Mouse (Mus musculus): ENCODE results near the gene Bmp7.

Gene Bmp7

DNA sequence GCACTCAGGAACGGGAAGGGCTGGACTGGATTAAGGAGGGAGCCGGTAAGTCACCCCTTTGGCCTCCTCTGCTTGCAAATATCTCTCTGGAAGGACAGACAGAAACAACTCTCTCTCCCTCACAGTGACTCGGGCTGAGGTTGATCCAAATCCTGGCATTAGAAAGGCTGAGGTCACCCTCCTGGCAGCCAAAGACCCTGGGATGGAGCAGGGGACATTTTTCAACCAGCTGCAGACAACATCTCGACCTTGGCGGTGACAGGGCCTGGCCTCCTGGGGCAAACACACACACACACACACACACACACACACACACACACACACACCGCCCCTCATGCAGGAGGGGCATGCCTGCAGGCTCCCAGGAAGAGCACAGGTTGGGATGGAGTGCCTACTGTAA lies 29.0 kb downstream of the Bmp7 start:
- DNase-seq (ENCODE audit: low read depth, low spot score) = no peak

DNA sequence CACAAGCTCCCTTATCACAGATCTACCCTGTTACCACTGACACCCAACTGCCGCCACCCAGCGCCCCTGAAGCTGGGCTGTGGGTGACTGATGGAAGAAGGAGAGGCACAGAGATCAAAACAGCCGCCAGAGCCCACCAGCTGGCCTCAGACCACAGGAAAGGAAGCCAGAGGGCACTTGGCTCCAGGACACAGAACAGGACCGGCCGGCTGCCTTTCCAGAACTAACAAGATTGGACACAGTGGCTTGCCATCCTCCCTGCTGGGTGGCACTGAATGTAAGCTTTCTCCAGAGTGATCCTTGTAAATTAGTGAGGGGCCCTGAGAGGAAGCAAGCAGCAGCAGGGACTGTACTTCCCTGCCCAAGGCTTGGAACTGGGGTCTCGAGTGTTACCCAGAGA lies 30.7 kb downstream of the Bmp7 start:
- DNase-seq (ENCODE audit: low read depth, low spot score) = no peak

GRCm38 (mm10) chr2:172906146-172906545 lies 34.0 kb downstream of the Bmp7 start:
- no peak for DNase-seq (ENCODE audit: low read depth, low spot score)

GRCm38 (mm10) chr2:172905057-172905456 lies 35.1 kb downstream of the Bmp7 start:
- no peak for DNase-seq (ENCODE audit: low read depth, low spot score)

DNA sequence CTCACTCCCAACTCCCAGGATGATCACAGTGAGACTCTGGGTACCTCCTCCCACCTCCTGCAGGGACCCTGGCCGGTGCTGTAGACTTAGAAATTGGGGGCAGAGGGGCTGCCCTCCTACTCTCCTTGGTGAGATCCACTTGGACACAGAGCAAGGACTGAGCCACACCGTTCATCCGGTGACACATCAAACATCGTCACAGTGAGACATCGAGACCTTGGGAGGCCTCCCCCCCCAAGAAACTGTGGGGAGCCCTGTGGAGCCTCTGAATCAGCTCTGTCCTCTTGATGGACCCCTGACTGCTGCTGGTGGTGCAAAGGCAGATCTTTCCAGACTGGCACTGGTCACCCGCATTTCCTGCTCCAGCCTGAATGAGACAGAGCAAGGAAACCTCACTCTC lies 35.5 kb downstream of the Bmp7 start:
- DNase-seq (ENCODE audit: low read depth, low spot score) = no peak

DNA sequence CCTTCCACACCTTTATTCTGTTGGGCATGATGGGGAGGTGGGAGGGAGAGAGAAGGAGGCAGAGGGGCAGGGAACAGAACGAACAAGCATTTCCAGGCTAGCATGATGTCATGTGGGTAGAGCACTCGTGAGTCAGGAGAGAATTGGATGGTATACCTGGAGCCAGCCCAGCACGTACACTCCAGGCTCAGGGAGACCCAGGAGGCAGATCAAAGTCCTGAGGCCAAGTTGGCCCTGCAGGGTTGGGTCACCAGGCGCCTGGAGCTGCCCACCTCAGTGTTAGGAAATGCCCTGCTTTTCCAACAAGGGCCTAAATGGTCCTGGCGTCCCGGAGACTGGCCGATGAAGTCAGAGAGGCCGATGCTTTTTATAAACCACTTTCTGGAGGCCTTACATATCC lies 36.6 kb downstream of the Bmp7 start:
- no peak for DNase-seq (ENCODE audit: low read depth, low spot score)

GRCm38 (mm10) chr2:172900954-172901701 lies 39.0 kb downstream of the Bmp7 start:
- no peak for DNase-seq (ENCODE audit: low read depth, low spot score)

- no peak for DNase-seq (ENCODE audit: low read depth, low spot score)
These were observed 50.2 kb downstream of the Bmp7 start for GRCm38 (mm10) chr2:172889756-172890443.

DNA sequence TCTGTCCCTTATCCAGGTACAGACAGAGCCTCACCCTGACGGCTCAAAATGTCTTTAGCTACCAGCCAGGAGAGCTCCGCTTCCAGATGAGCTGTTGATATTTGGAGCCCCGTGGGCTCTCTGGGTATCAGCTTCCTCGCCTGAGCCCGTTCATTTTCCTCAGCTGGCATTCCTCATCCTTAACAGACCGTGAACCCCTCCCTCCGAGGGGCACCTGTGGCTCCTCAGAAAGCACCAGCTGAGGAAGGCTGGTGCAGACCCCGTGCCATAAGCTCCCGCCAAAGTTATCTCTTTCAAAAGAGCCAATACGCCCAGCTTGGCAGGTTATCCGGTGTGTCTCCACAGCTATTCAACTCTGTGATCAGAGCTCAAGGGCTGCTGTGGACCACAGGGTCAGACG lies 50.9 kb downstream of the Bmp7 start:
- no peak for DNase-seq (ENCODE audit: low read depth, low spot score)

- no peak for DNase-seq (ENCODE audit: low read depth, low spot score)
These were observed 52.0 kb downstream of the Bmp7 start for GRCm38 (mm10) chr2:172888147-172888546.

DNA sequence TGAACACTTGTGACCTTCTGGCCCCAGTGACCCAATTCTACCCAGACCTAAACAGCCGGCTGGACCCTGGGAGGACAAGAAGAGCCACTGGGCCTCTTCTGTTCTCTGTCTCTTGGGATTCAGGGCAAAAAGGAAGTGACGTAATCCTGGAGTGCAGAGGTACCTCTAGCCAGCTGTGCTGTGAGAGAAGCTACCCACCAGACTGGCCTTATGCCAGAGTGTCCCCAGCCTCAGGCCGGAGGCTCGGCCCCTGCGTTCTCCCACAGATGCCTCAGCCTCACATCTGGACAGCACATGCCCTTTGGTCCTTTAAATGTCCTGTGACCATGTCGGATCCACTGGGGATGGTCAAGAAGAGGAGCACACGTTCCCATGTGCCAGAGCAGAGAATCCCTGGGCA lies 54.3 kb downstream of the Bmp7 start:
- no peak for DNase-seq (ENCODE audit: low read depth, low spot score)

GRCm38 (mm10) chr2:172884584-172884983 lies 55.5 kb downstream of the Bmp7 start:
- no peak for DNase-seq (ENCODE audit: low read depth, low spot score)

DNA sequence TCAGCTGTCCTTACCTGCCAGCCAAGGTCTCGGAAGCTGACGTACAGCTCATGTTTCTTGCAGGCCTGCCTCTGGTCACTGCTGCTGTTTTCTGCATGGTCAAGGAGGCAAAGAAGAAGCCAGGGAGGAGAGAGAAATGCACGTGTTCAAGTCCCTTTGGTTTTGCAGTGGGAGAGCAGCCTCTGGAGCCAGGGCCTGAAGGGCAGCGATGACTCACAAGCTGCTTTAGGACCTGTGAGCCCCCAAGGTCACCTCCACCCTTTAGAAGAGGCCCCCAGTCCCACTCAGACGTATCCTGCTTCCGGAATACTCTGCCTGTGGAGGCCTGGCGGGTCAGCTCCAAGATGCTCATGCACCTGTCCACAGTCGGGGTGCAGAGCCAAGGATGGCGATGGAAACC lies 64.9 kb downstream of the Bmp7 start:
- DNase-seq (ENCODE audit: low read depth, low spot score) = no peak

DNA sequence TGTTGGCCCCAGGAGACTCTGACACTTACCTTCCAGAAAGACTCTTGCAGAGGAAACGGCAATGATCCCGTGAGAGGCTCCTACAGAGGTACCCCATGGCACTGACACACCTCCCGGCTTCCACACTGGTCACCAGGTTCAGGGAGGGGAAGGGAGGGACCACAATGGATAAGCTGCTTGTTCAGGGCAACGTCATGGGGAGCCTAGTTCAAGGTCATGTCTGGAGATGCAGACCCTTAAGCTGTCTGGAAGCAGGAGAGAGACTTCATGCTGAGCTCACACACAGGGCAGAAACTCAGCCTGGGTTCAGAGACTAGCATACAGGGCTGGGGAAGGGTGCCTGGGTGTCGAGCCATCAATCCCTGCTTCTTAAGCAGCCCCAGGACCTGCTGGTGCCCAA lies 73.8 kb downstream of the Bmp7 start:
- no peak for DNase-seq (ENCODE audit: low read depth, low spot score)

GRCm38 (mm10) chr2:172865165-172865564 lies 75.0 kb downstream of the Bmp7 start:
- DNase-seq (ENCODE audit: low read depth, low spot score) = no peak

DNA sequence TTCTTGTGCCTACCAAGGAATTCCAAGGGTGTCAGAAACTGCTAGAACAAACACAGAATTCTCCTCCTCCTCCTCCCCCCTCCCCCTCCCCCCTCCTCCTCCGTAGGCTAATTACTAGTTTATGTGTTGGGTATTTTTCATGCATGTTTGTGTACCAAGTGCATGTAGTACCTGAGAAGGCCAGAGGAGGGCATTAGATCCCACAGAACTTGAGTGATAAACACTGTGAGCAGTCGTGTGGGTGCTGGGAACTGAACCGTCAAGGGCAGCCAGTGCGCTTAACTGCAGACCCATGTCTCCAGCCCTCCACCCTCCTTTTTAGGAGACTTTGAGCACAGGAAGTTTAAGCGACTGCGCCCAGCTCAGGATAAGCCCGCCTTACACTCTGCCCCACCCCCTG lies 75.6 kb downstream of the Bmp7 start:
- no peak for DNase-seq (ENCODE audit: low read depth, low spot score)

DNA sequence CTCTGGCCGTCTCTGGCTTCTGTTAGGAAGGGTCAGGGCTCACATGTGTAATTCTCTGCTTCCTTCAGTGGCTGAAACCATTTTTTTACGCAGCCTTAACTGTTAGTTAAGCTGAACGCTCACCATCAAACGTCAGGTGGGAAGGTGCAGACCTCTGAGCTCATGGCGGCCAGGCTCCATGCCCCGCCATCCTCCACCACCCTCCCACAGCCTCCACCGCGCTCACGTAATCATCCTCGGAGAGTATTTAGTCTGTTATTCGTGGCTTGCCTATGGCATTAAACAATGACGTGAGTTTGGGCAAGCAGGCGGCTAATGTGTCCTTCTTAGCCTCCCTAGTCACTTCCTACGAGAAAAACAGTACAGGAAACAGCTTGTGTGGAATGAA lies 76.7 kb downstream of the Bmp7 start:
- DNase-seq (ENCODE audit: low read depth, low spot score) = no peak

DNA sequence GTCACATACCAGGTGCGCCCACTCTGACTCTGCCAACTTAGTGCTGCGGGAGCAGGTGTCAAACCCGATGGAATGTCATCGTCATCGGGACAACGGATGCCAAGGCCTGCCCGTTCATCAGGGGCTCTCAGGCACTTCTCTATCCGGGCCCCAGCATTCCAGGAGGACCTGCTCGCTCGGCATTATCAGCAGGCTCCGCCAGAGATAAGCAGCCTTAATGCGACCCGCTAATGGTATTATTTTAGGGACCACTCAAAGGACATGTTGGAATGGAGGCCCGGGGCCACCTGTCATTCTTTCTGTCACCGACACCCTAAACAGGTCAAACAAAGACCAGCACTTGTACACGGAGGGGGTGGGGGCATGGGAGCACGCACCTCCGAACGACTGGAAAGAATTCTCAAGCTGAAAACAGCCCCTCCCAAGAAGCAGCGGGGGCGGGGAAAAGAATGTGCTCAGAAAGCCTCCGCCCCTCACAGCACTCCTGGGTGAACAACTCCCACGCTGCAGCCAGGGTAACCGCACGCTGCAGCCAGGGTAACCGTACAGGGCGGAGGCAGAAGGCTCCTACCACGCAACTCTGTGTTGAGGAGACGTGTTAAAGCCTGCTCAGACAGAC lies 77.2 kb downstream of the Bmp7 start:
- no peak for DNase-seq (ENCODE audit: low read depth, low spot score)

GRCm38 (mm10) chr2:172862424-172862823 lies 77.7 kb downstream of the Bmp7 start:
- no peak for DNase-seq (ENCODE audit: low read depth, low spot score)

GRCm38 (mm10) chr2:172861590-172861989 lies 78.5 kb downstream of the Bmp7 start:
- DNase-seq (ENCODE audit: low read depth, low spot score) = no peak

DNA sequence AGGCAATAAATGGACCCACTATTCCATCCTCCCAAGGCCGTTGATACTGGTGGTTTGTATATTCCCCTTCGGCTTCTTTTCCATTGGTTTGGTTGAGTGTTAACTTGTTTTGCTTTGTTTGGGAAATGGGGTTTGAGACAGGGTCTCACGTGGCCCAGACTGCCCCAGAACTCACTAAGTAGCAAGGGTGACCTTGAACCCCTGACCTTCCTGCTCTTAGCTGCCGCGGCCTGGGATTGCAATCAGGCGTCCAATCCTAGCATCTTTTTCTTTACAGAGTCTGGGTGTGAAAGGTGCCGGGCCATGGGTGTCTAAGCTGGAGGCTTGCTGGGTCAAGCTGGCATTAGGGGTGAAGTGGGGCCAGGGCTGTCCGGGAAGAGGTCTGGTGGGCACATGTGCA lies 79.5 kb downstream of the Bmp7 start:
- DNase-seq (ENCODE audit: low read depth, low spot score) = no peak

GRCm38 (mm10) chr2:172860104-172860503 lies 80.0 kb downstream of the Bmp7 start:
- DNase-seq (ENCODE audit: low read depth, low spot score) = no peak

- DNase-seq (ENCODE audit: low read depth, low spot score) = no peak
These were observed 83.1 kb downstream of the Bmp7 start for GRCm38 (mm10) chr2:172857048-172857447.
